Mouse (Mus musculus) ovary, postnatal 36 days (tissue): ENCODE measurements around the gene Mrto4.

ENCODE experiments used
- DNase-seq: peaks from one replicate; pipeline ENCODE4 v3.0.0; 2022; ENCODE audit warnings: low spot score, mixed read lengths

The Mrto4 gene

GRCm38 (mm10) chr4:139340835-139341234 lies 11.5 kb downstream of the Mrto4 start:
- DNase-seq: no peak

GRCm38 (mm10) chr4:139338145-139338544 lies 14.2 kb downstream of the Mrto4 start:
- DNase-seq: no peak

GRCm38 (mm10) chr4:139336822-139337483 lies 15.4 kb downstream of the Mrto4 start:
- DNase-seq: peak; percentile 80

- DNase-seq: no peak
Measured at GRCm38 (mm10) chr4:139335507-139335906, 16.9 kb downstream of the Mrto4 start.

GRCm38 (mm10) chr4:139334631-139335295 lies 17.6 kb downstream of the Mrto4 start:
- DNase-seq: no peak

- peak; percentile 80 for DNase-seq
Measured at GRCm38 (mm10) chr4:139330605-139331004, 21.8 kb downstream of the Mrto4 start.

GRCm38 (mm10) chr4:139319740-139320139 lies 32.6 kb downstream of the Mrto4 start:
- no peak for DNase-seq

- DNase-seq: no peak
Measured at GRCm38 (mm10) chr4:139318449-139318848, 33.9 kb downstream of the Mrto4 start.

- DNase-seq: no peak
Measured at GRCm38 (mm10) chr4:139312632-139313031, 39.7 kb downstream of the Mrto4 start.

- no peak for DNase-seq
Measured at GRCm38 (mm10) chr4:139311707-139312106, 40.7 kb downstream of the Mrto4 start.

- DNase-seq: no peak
Measured at GRCm38 (mm10) chr4:139310899-139311701, 41.3 kb downstream of the Mrto4 start.

GRCm38 (mm10) chr4:139310171-139310898 lies 42.0 kb downstream of the Mrto4 start, which contains the start of the genes Pqlc2 and Akr7a5:
Gene Pqlc2, minus strand, starts transcription at chr4:139310708.
Gene Akr7a5, plus strand, starts transcription at chr4:139310744.
- DNase-seq: peak; percentile 99

GRCm38 (mm10) chr4:139309651-139310050 lies 42.7 kb downstream of the Mrto4 start:
- DNase-seq: no peak

GRCm38 (mm10) chr4:139307916-139308315 lies 44.5 kb downstream of the Mrto4 start:
- no peak for DNase-seq

- DNase-seq: no peak
Measured at GRCm38 (mm10) chr4:139305521-139305920, 46.9 kb downstream of the Mrto4 start.

GRCm38 (mm10) chr4:139302241-139302640 lies 50.1 kb downstream of the Mrto4 start:
- no peak for DNase-seq

- DNase-seq: no peak
Measured at GRCm38 (mm10) chr4:139301780-139302179, 50.6 kb downstream of the Mrto4 start.

GRCm38 (mm10) chr4:139298671-139299366 lies 53.6 kb downstream of the Mrto4 start:
- no peak for DNase-seq

GRCm38 (mm10) chr4:139297566-139297965 lies 54.8 kb downstream of the Mrto4 start:
- DNase-seq: peak; percentile 44
